Mouse (Mus musculus): ENCODE data around the gene Tmem14c.

- no peak for TF ChIP-seq CTCF (IDR thresholded peaks at IDR 0.05; ENCODE audit: control insufficient read depth, insufficient read depth, insufficient replicate concordance, low read depth, low read length)
- no peak for TF ChIP-seq POLR2A (IDR thresholded peaks at IDR 0.05; ENCODE audit: control insufficient read depth, low read depth, low read length)
Observed at GRCm38 (mm10) chr13:41008271-41008670, 7.8 kb upstream of the Tmem14c start.
